Mouse (Mus musculus) ZHBTc4 (cell line): ENCODE results near the gene Mrpl24.
A peak's percentile ranks its signal among the peaks of the same experiment; 100 is the strongest.
"Not testable (repeated sequence)": the region's sequence is repeated elsewhere in the genome, so short reads cannot be mapped to it uniquely, and the experiment has no call there.

Source experiments
- DNase-seq: peaks from one replicate; pipeline ENCODE4 v3.0.0-alpha.2; 2011; ENCODE audit warnings: low read depth, low spot score

Mrpl24 gene

GRCm38 (mm10) chr3:87919336-87920108 lies at the start of gene Mrpl24:
Gene Mrpl24 (plus strand): TSS chr3:87919506.
- peak; percentile 95 for DNase-seq

- DNase-seq: no peak
Observed at GRCm38 (mm10) chr3:87877730-87878129, 41.6 kb upstream of the Mrpl24 start.

- no peak for DNase-seq
Observed at GRCm38 (mm10) chr3:87884291-87884690, 35.0 kb upstream of the Mrpl24 start.

- DNase-seq: peak; percentile 61
Observed at GRCm38 (mm10) chr3:87884708-87885251, 34.5 kb upstream of the Mrpl24 start.

- DNase-seq: peak; percentile 99
Observed at GRCm38 (mm10) chr3:87885281-87886003, 33.9 kb upstream of the Mrpl24 start, which contains the start of gene Prcc. Gene Prcc (minus strand): TSS chr3:87885608.

- DNase-seq: no peak
Observed at GRCm38 (mm10) chr3:87886004-87886365, 33.3 kb upstream of the Mrpl24 start.

- no peak for DNase-seq
Observed at GRCm38 (mm10) chr3:87886416-87886815, 32.9 kb upstream of the Mrpl24 start.

GRCm38 (mm10) chr3:87887400-87887799 lies 31.9 kb upstream of the Mrpl24 start:
- peak; percentile 47 for DNase-seq

- no peak for DNase-seq
Observed at GRCm38 (mm10) chr3:87891481-87891880, 27.8 kb upstream of the Mrpl24 start.

- DNase-seq: peak; percentile 87
Observed at GRCm38 (mm10) chr3:87893367-87893905, 25.9 kb upstream of the Mrpl24 start.

GRCm38 (mm10) chr3:87899266-87899665 lies 20.0 kb upstream of the Mrpl24 start:
- DNase-seq: no peak

- DNase-seq: no peak
Observed at GRCm38 (mm10) chr3:87899776-87900175, 19.5 kb upstream of the Mrpl24 start.

- DNase-seq: no peak
Observed at GRCm38 (mm10) chr3:87901036-87901624, 18.2 kb upstream of the Mrpl24 start.

- not testable (repeated sequence) for DNase-seq
Observed at GRCm38 (mm10) chr3:87901959-87902358, 17.3 kb upstream of the Mrpl24 start.

- no peak for DNase-seq
Observed at GRCm38 (mm10) chr3:87903821-87904220, 15.5 kb upstream of the Mrpl24 start.

- DNase-seq: peak; percentile 99
Observed at GRCm38 (mm10) chr3:87905880-87906485, 13.3 kb upstream of the Mrpl24 start, which contains the start of gene Hdgf. Gene Hdgf (plus strand): TSS chr3:87906321.

GRCm38 (mm10) chr3:87906601-87906980 lies 12.7 kb upstream of the Mrpl24 start:
- peak; percentile 62 for DNase-seq

- peak; percentile 70 for DNase-seq
Observed at GRCm38 (mm10) chr3:87906981-87907857, 12.1 kb upstream of the Mrpl24 start.

- no peak for DNase-seq
Observed at GRCm38 (mm10) chr3:87907906-87908305, 11.4 kb upstream of the Mrpl24 start.

- no peak for DNase-seq
Observed at GRCm38 (mm10) chr3:87909381-87909780, 9.9 kb upstream of the Mrpl24 start.
